Mouse (Mus musculus): ENCODE data around the gene Cd1d1.

GRCm38 (mm10) chr3:86959088-86959487 is 40.2 kb downstream of the Cd1d1 start:
- TF ChIP-seq CTCF (IDR thresholded peaks at IDR 0.05; ENCODE audit: insufficient read depth, low read length) (no peak), POLR2A (IDR thresholded peaks at IDR 0.05; ENCODE audit: borderline replicate concordance, extremely low read depth, low read depth, low read length) (no peak)
